ENCODE assay signal across 9 mouse cellular contexts in the genomic region with DNA sequence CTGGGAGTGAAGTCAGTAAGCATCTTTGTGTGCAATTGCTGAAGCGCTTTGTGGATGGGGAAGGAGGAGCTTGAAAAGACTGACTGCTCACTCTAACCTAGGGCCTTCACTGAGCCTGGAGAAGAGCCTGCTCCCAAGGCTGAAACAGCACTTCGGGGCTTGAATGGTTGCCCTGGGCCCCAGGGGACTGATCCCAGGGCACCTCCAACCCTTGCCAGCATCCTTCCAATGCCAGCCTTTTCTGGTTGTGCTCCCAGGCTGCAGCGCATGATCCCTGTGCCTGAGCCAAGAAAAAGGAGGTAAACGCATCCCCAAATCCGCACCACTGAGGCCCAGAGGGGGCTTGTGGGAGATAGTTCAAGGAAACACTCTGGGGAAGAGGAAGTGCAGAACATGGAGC.
DNase-seq lines count a peak whose midpoint lies in the region; ATAC-seq and TF ChIP-seq lines count a peak whose summit lies in the region.
"Had no signal": no experiment of that assay in that cellular context is flagged by ENCODE, and none has a peak within 500 bp of the region (broad histone marks: within the 10 kb centered on the region; RNA-seq: fewer than 3 reads in every experiment).

No protein-coding gene starts in this region.

- H3K36me3 ChIP-seq in hindbrain, embryonic 13.5 days, result no peaks in the 10 kb centered on the region
- H3K36me3 ChIP-seq in midbrain, postnatal 0 days (ENCODE audit: insufficient read depth, low read length), result no peaks in the 10 kb centered on the region

- H3K27ac ChIP-seq in hindbrain, embryonic 13.5 days, result peak overlapping the region; percentile 42
- H3K27ac ChIP-seq in midbrain, postnatal 0 days (ENCODE audit: low read depth, low read length), result peak overlapping the region; percentile 51

- H3K4me2 ChIP-seq in hindbrain, embryonic 13.5 days, result no peak overlapping the region
- no peak overlapping the region for H3K4me2 ChIP-seq in midbrain, postnatal 0 days (ENCODE audit: low read depth, low read length, poor library complexity, severe bottlenecking)

- no peak for TF ChIP-seq CTCF in midbrain, postnatal 0 days (IDR thresholded peaks at IDR 0.05)

- 67% methylated on average over 5 of the region's 5 CpGs for WGBS in hindbrain, embryonic 13.5 days
- WGBS in midbrain, postnatal 0 days, result 55% methylated on average over 5 of the region's 5 CpGs

- no peak overlapping the region for H3K9ac ChIP-seq in hindbrain, embryonic 13.5 days
- no peak overlapping the region for H3K9ac ChIP-seq in midbrain, postnatal 0 days (replicated peaks; ENCODE audit: low read length, poor library complexity, severe bottlenecking)

- H3K4me3 ChIP-seq in hindbrain, embryonic 13.5 days, result no peak overlapping the region
- H3K4me3 ChIP-seq in midbrain, postnatal 0 days (ENCODE audit: low read depth, low read length), result no peak overlapping the region
- H3K4me3 ChIP-seq: erythroblast, embryonic 14.5 days had no signal

- no peaks in the 10 kb centered on the region for H3K27me3 ChIP-seq in hindbrain, embryonic 13.5 days
- no peaks in the 10 kb centered on the region for H3K27me3 ChIP-seq in midbrain, postnatal 0 days (ENCODE audit: insufficient read depth, low read length)

- ATAC-seq in hindbrain, embryonic 13.5 days (ENCODE audit: low FRiP score), result no peak
- ATAC-seq in midbrain, postnatal 0 days (ENCODE audit: low FRiP score), result no peak
- no peak for ATAC-seq in CD4-positive, CD25-positive, alpha-beta regulatory T cell, adult 4 months

- no peaks in the 10 kb centered on the region for H3K9me3 ChIP-seq in hindbrain, embryonic 13.5 days
- H3K9me3 ChIP-seq in midbrain, postnatal 0 days (ENCODE audit: low read length), result no peaks in the 10 kb centered on the region

- peak; percentile 52 for DNase-seq in adrenal gland, adult 2 months
- no peak for DNase-seq in adrenal gland, postnatal 4 days (ENCODE audit: low spot score in 2 of 2)
- peak; percentile 3 for DNase-seq in lung, postnatal 10 days
- no peak for DNase-seq in lung, postnatal 25 days (ENCODE audit: low spot score)
- DNase-seq in midbrain, postnatal 0 days (ENCODE audit: low spot score), result peak; percentile 46
- DNase-seq in retina, embryonic 14.5 days (ENCODE audit: low spot score), result no peak

- peaks cover 60% of the 10 kb centered on the region for H3K4me1 ChIP-seq in hindbrain, embryonic 13.5 days (replicated peaks)
- H3K4me1 ChIP-seq in midbrain, postnatal 0 days (ENCODE audit: insufficient read depth, low read length), result peaks cover 26% of the 10 kb centered on the region

Comparison
In these comparisons a context has a peak if more than half of its experiments do, and no peak if none do; other contexts are left out.
1. DNase-seq: peak in adrenal gland, adult 2 months (single experiment), lung, postnatal 10 days (single experiment) and midbrain, postnatal 0 days (single experiment); none in adrenal gland, postnatal 4 days (0 of 2), lung, postnatal 25 days (single experiment) and retina, embryonic 14.5 days (single experiment).